Comparison of ENCODE assay signal across 8 mouse cellular contexts in genomic region chr5:122354492-122355067, GRCm38 (mm10). TPM values are rescaled to one million over a fixed set of nuclear protein-coding genes. Genes with fewer than 3 reads are reported as not detected.
DNase-seq lines count a peak whose midpoint lies in the region; ATAC-seq and TF ChIP-seq lines count a peak whose summit lies in the region.

No protein-coding gene starts in this region.

- no peak for TF ChIP-seq EP300 in liver, embryonic 14.5 days (IDR thresholded peaks at IDR 0.05; ENCODE audit: low read depth)

- peak overlapping the region; percentile 98 for H3K4me3 ChIP-seq in forebrain, embryonic 11.5 days (ENCODE audit: low read depth, low read length)
- peak overlapping the region; percentile 92 to 97 for H3K4me3 ChIP-seq in liver, embryonic 14.5 days (ENCODE audit: insufficient read depth in 1 of 2, low read depth in 2 of 2, low read length in 2 of 2)

- no peaks in the 10 kb centered on the region for H3K9me3 ChIP-seq in forebrain, embryonic 11.5 days (ENCODE audit: control insufficient read depth, low read length)
- H3K9me3 ChIP-seq in liver, embryonic 14.5 days (ENCODE audit: control insufficient read depth, low read length), result no peaks in the 10 kb centered on the region

- peak overlapping the region; percentile 80 for H3K4me2 ChIP-seq in forebrain, embryonic 11.5 days (ENCODE audit: low read depth, low read length, severe bottlenecking)
- H3K4me2 ChIP-seq in liver, embryonic 14.5 days (ENCODE audit: low read depth), result peak overlapping the region; percentile 71

- no peaks in the 10 kb centered on the region for H3K27me3 ChIP-seq in forebrain, embryonic 11.5 days (ENCODE audit: control insufficient read depth, insufficient read depth, low read length)
- no peaks in the 10 kb centered on the region for H3K27me3 ChIP-seq in liver, embryonic 14.5 days (ENCODE audit: control insufficient read depth, insufficient read depth, low read length)

- ATAC-seq in frontal cortex, adult (ENCODE audit: low TSS enrichment), result peak; percentile 42; the same call in 1 of the 2 replicates
- peak; percentile 71 for ATAC-seq in forebrain, embryonic 11.5 days (replicated peaks; ENCODE audit: low FRiP score)
- ATAC-seq in liver, embryonic 14.5 days (ENCODE audit: insufficient read depth), result peak; percentile 75

- H3K9ac ChIP-seq in forebrain, embryonic 11.5 days (ENCODE audit: low read length), result peak overlapping the region; percentile 83
- peak overlapping the region; percentile 92 for H3K9ac ChIP-seq in liver, embryonic 14.5 days (replicated peaks)

- 0 out of 2 replicates have a peak overlapping the region, but pooled peaks have one; percentile 25 for H3K27ac ChIP-seq in forebrain, embryonic 11.5 days (ENCODE audit: low read depth, low read length)
- H3K27ac ChIP-seq in liver, embryonic 14.5 days, result peak overlapping the region; percentile 66

- TF ChIP-seq CTCF in liver, embryonic 14.5 days (IDR thresholded peaks at IDR 0.05; ENCODE audit: low read depth), result no peak

- no peaks in the 10 kb centered on the region for H3K36me3 ChIP-seq in forebrain, embryonic 11.5 days (ENCODE audit: control insufficient read depth, insufficient read depth, low read length)
- H3K36me3 ChIP-seq in liver, embryonic 14.5 days (replicated peaks; ENCODE audit: control insufficient read depth, insufficient read depth, low read depth), result no peaks in the 10 kb centered on the region

- WGBS in forebrain, embryonic 11.5 days, result under 1% methylated on average over 51 of the region's 57 CpGs
- under 1% methylated on average over 55 of the region's 57 CpGs for WGBS in liver, embryonic 14.5 days (ENCODE audit: insufficient replicate concordance)

- no peaks in the 10 kb centered on the region for H3K4me1 ChIP-seq in forebrain, embryonic 11.5 days (replicated peaks; ENCODE audit: control insufficient read depth, insufficient read depth, low read length)
- peaks cover 6 to 7% of the 10 kb centered on the region in 2 experiments for H3K4me1 ChIP-seq in liver, embryonic 14.5 days (replicated peaks; ENCODE audit: control insufficient read depth in 2 of 2, insufficient read depth in 2 of 2, low read length in 1 of 2)

- DNase-seq in frontal cortex, postnatal 14 days (ENCODE audit: low spot score in 2 of 2), result no peak
- DNase-seq in 3T3-L1 (ENCODE audit: low read depth, low spot score), result peak; percentile 39
- no peak for DNase-seq in forebrain, embryonic 11.5 days (ENCODE audit: low spot score)
- DNase-seq in liver, embryonic 14.5 days (ENCODE audit: low read depth in 3 of 3, low spot score in 3 of 3), result no peak
- no peak for DNase-seq in ovary, postnatal 10 days (ENCODE audit: low spot score)
- DNase-seq in left cerebral cortex, adult 18-20 months (ENCODE audit: low spot score in 2 of 2), result no peak
- DNase-seq in embryo, embryonic 10 days (ENCODE audit: low spot score), result no peak

RNA-seq across cellular contexts. Expression of gene Vps29, which starts 0.4 kb away (rescaled TPM):
- 174 and 181 TPM in 2 replicates for polyA plus RNA-seq in forebrain, embryonic 11.5 days (2014; fragmentation: Nextera tagmentation; extraction: Ambion mirVana)
- 35.2 and 48.1 TPM in 2 replicates for polyA plus RNA-seq in liver, embryonic 14.5 days (2012; rRNA removed)
- 125 and 130 TPM in 2 replicates for polyA plus RNA-seq in liver, embryonic 14.5 days (2014; fragmentation: Nextera tagmentation; extraction: Ambion mirVana)
- total RNA-seq in left cerebral cortex, adult 18-20 months (2021), result 100 to 1,000 TPM; 181 to 216 TPM

RNA-seq across cellular contexts. Expression of gene Rad9b, which starts 0.5 kb away (rescaled TPM):
- 9.8 and 12.6 TPM in 2 replicates for polyA plus RNA-seq in forebrain, embryonic 11.5 days (2014; fragmentation: Nextera tagmentation; extraction: Ambion mirVana)
- polyA plus RNA-seq in liver, embryonic 14.5 days (2012; rRNA removed), result 1.8 and 2.3 TPM in 2 replicates
- 2.5 and 2.7 TPM in 2 replicates for polyA plus RNA-seq in liver, embryonic 14.5 days (2014; fragmentation: Nextera tagmentation; extraction: Ambion mirVana)
- 1 to 10 TPM; 2.5 to 4.0 TPM for total RNA-seq in left cerebral cortex, adult 18-20 months (2021)

RNA-seq across cellular contexts. Expression of gene Gpn3, which starts 17.1 kb away (rescaled TPM):
- polyA plus RNA-seq in forebrain, embryonic 11.5 days (2014; fragmentation: Nextera tagmentation; extraction: Ambion mirVana), result 65.0 and 77.7 TPM in 2 replicates
- 27.6 and 40.8 TPM in 2 replicates for polyA plus RNA-seq in liver, embryonic 14.5 days (2012; rRNA removed)
- polyA plus RNA-seq in liver, embryonic 14.5 days (2014; fragmentation: Nextera tagmentation; extraction: Ambion mirVana), result 60.5 and 63.9 TPM in 2 replicates
- 10 to 100 TPM; 24.9 to 27.6 TPM for total RNA-seq in left cerebral cortex, adult 18-20 months (2021)

RNA-seq across cellular contexts. Expression of gene Fam216a, which starts 17.6 kb away (rescaled TPM):
- polyA plus RNA-seq in forebrain, embryonic 11.5 days (2014; fragmentation: Nextera tagmentation; extraction: Ambion mirVana), result 110 and 127 TPM in 2 replicates
- 14.1 and 18.1 TPM in 2 replicates for polyA plus RNA-seq in liver, embryonic 14.5 days (2012; rRNA removed)
- polyA plus RNA-seq in liver, embryonic 14.5 days (2014; fragmentation: Nextera tagmentation; extraction: Ambion mirVana), result 17.1 and 23.0 TPM in 2 replicates
- total RNA-seq in left cerebral cortex, adult 18-20 months (2021), result 10 to 100 TPM; 67.8 to 75.3 TPM

RNA-seq across cellular contexts. Expression of gene Arpc3, which starts 37.1 kb away (rescaled TPM):
- polyA plus RNA-seq in forebrain, embryonic 11.5 days (2014; fragmentation: Nextera tagmentation; extraction: Ambion mirVana), result 64.5 and 71.2 TPM in 2 replicates
- polyA plus RNA-seq in liver, embryonic 14.5 days (2012; rRNA removed), result 146 and 180 TPM in 2 replicates
- polyA plus RNA-seq in liver, embryonic 14.5 days (2014; fragmentation: Nextera tagmentation; extraction: Ambion mirVana), result 36.3 and 38.5 TPM in 2 replicates
- 100 to 1,000 TPM; 194 to 229 TPM for total RNA-seq in left cerebral cortex, adult 18-20 months (2021)
